Mouse (Mus musculus): ENCODE measurements at regions not wholly inside any gene's neighbourhood (a gene's known extent, or its start where the extent isn't known, plus 50 kb on each side); places are given as distances from the start of the nearest gene placed in this dataset.

- no peak for DNase-seq
Observed at GRCm38 (mm10) chr5:119543716-119544115, 126.8 kb upstream of the Tbx3 start.

GRCm38 (mm10) chr5:119544681-119545080 lies 125.8 kb upstream of the Tbx3 start:
- DNase-seq = no peak

GRCm38 (mm10) chr5:119547070-119547469 lies 123.4 kb upstream of the Tbx3 start:
- DNase-seq = no peak

- no peak for DNase-seq
Observed at GRCm38 (mm10) chr5:119550916-119551315, 119.6 kb upstream of the Tbx3 start.

- no peak for DNase-seq
Observed at GRCm38 (mm10) chr5:119553469-119553868, 117.0 kb upstream of the Tbx3 start.

- no peak for DNase-seq
Observed at GRCm38 (mm10) chr5:119557071-119557470, 113.4 kb upstream of the Tbx3 start.

- no peak for DNase-seq
Observed at GRCm38 (mm10) chr5:119559696-119560095, 110.8 kb upstream of the Tbx3 start.

- no peak for DNase-seq
Observed at GRCm38 (mm10) chr5:119560392-119560791, 110.1 kb upstream of the Tbx3 start.

GRCm38 (mm10) chr5:119561531-119561930 lies 108.9 kb upstream of the Tbx3 start:
- no peak for DNase-seq

GRCm38 (mm10) chr5:119563510-119564351 lies 106.7 kb upstream of the Tbx3 start:
- no peak for DNase-seq

- no peak for DNase-seq
Observed at GRCm38 (mm10) chr5:119567639-119568038, 102.8 kb upstream of the Tbx3 start.

- DNase-seq = no peak
Observed at GRCm38 (mm10) chr5:119570054-119570453, 100.4 kb upstream of the Tbx3 start.

GRCm38 (mm10) chr5:119571644-119572043 lies 98.8 kb upstream of the Tbx3 start:
- DNase-seq = no peak

GRCm38 (mm10) chr5:119575124-119575523 lies 95.3 kb upstream of the Tbx3 start:
- no peak for DNase-seq

GRCm38 (mm10) chr5:119579288-119579687 lies 91.2 kb upstream of the Tbx3 start:
- DNase-seq = no peak

GRCm38 (mm10) chr5:119579806-119580205 lies 90.7 kb upstream of the Tbx3 start:
- DNase-seq = no peak

- no peak for DNase-seq
Observed at GRCm38 (mm10) chr5:119580395-119580794, 90.1 kb upstream of the Tbx3 start.

- no peak for DNase-seq
Observed at GRCm38 (mm10) chr5:119580798-119581197, 89.7 kb upstream of the Tbx3 start.

GRCm38 (mm10) chr5:119584389-119584788 lies 86.1 kb upstream of the Tbx3 start:
- DNase-seq = no peak

GRCm38 (mm10) chr5:119584914-119585313 lies 85.6 kb upstream of the Tbx3 start:
- DNase-seq = no peak

- no peak for DNase-seq
Observed at GRCm38 (mm10) chr5:119586391-119587058, 83.9 kb upstream of the Tbx3 start.

- no peak for DNase-seq
Observed at GRCm38 (mm10) chr5:119587239-119587811, 83.1 kb upstream of the Tbx3 start.

- no peak for DNase-seq
Observed at GRCm38 (mm10) chr5:119588340-119589272, 81.9 kb upstream of the Tbx3 start.
